Mouse (Mus musculus) bone marrow, adult 2 months (tissue): Measurements from ENCODE around the gene Cped1.
A peak's percentile ranks its signal among the peaks of the same experiment; 100 is the strongest.

Experiments used
- CTCF ChIP-seq: fragments of 200-500 bp; IDR thresholded peaks from 2 replicates; pipeline ENCODE4 v1.5.1; 2011; ENCODE audit warnings: low read length, control low read depth; ENCODE audit not compliant: control insufficient read depth, insufficient read depth
- POLR2A ChIP-seq: fragments of 200-500 bp; IDR thresholded peaks from 2 replicates; pipeline ENCODE4 v1.6.1; 2011; ENCODE audit warnings: low read depth, mild to moderate bottlenecking, control low read depth, low read length, borderline replicate concordance; ENCODE audit not compliant: control insufficient read depth

- TF ChIP-seq POLR2A (peak; percentile 68), CTCF (no peak)
Measured at GRCm38 (mm10) chr6:21949771-21950448, 35.8 kb upstream of the Cped1 start.
